Mouse (Mus musculus): Measurements from ENCODE around the gene Lrrc52.

DNA sequence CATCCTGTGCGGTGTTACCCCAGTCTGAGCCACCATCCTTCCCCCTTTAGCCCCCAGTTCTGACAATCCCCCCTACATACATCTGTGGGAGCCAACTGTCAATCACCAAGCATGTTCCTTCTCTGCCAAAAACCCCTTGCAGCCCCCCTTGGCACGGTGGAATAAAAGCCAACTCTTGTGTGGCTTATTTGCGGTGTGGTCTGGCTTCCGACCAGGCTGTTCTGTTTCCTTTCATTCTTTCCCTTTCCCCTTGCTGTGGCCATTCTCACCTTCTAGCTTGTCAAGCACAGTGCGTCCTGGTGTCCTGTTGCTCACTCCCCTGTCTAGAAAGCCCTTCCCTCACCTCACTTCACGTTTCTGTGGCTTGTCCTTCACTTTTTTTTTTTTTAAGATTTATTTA, 14.1 kb downstream of the Lrrc52 start:
- TF ChIP-seq MAX (IDR thresholded peaks at IDR 0.05; ENCODE audit: low read depth): no peak
- no peak for TF ChIP-seq TCF12 (IDR thresholded peaks at IDR 0.05; ENCODE audit: insufficient read depth, poor library complexity, severe bottlenecking)
- TF ChIP-seq POLR2A (IDR thresholded peaks at IDR 0.05; ENCODE audit: insufficient read length, low read depth): no peak
- no peak for TF ChIP-seq MYOD1 (IDR thresholded peaks at IDR 0.05; ENCODE audit: control insufficient read depth in 1 of 3, insufficient read length in 2 of 3, low read depth in 2 of 3)
- TF ChIP-seq SRF (IDR thresholded peaks at IDR 0.05; ENCODE audit: control insufficient read depth, insufficient read length, low read depth): no peak
- TF ChIP-seq CEBPB (IDR thresholded peaks at IDR 0.05; ENCODE audit: insufficient read depth, poor library complexity, severe bottlenecking): no peak
- no peak for TF ChIP-seq E2F4 (IDR thresholded peaks at IDR 0.05; ENCODE audit: insufficient read depth)
- TF ChIP-seq MYOG (IDR thresholded peaks at IDR 0.05; ENCODE audit: control insufficient read depth in 1 of 3, insufficient read depth in 1 of 3, insufficient read length in 2 of 3, low read depth in 2 of 3): no peak
- no peak for TF ChIP-seq USF1 (IDR thresholded peaks at IDR 0.05; ENCODE audit: low read depth)
- TF ChIP-seq POLR2AphosphoS2 (IDR thresholded peaks at IDR 0.05; ENCODE audit: insufficient read length, low read depth): no peak
- TF ChIP-seq REST (IDR thresholded peaks at IDR 0.05; ENCODE audit: insufficient read depth, insufficient read length): no peak
